Mouse (Mus musculus) erythroblast, embryonic 14.5 days (primary cell): Measurements from ENCODE around the gene Vps13c.

ENCODE experiments used
- GATA1 ChIP-seq: IDR thresholded peaks from 2 replicates; pipeline ENCODE4 v1.6.1; 2012; ENCODE audit warnings: low read length, inconsistent platforms, mixed read lengths
- TAL1 ChIP-seq: IDR thresholded peaks from 3 replicates; pipeline ENCODE4 v1.6.1; 2012; ENCODE audit warnings: low read length, inconsistent platforms, mixed read lengths

GRCm38 (mm10) chr9:67904355-67904754 lies 64.2 kb downstream of the Vps13c start:
- TF ChIP-seq TAL1 (no peak), GATA1 (no peak)
